Mouse (Mus musculus): ENCODE data around the gene Rora. TPM values are rescaled to one million over a fixed set of nuclear protein-coding genes. Genes with fewer than 3 reads are reported as not detected.
A peak's percentile ranks its signal among the peaks of the same experiment; 100 is the strongest.

Rora gene
- polyA plus RNA-seq, 2 experiments, result 4.5 to 10.1 TPM

- H3K4me1 ChIP-seq (ENCODE audit: control insufficient read depth, insufficient read depth, low read length), result no peaks in the 10 kb centered on the region
- no peak for TF ChIP-seq POLR2A (IDR thresholded peaks at IDR 0.05; ENCODE audit: borderline replicate concordance, extremely low read depth, insufficient read depth, insufficient read length)
- no peak overlapping the region for H3K4me3 ChIP-seq (replicated peaks; ENCODE audit: low read length)
- H3K9ac ChIP-seq (ENCODE audit: low read depth, low read length, severe bottlenecking), result no peak overlapping the region
- H3K4me2 ChIP-seq (replicated peaks; ENCODE audit: low read depth, low read length, severe bottlenecking), result no peak overlapping the region
- DNase-seq (ENCODE audit: low spot score) (no peak), ATAC-seq (ENCODE audit: low FRiP score, low read depth) (no peak)
- H3K27me3 ChIP-seq (ENCODE audit: control insufficient read depth, insufficient read depth, low read length), result no peaks in the 10 kb centered on the region
- H3K9me3 ChIP-seq (ENCODE audit: control insufficient read depth, low read length), result no peaks in the 10 kb centered on the region
- no peaks in the 10 kb centered on the region for H3K36me3 ChIP-seq (ENCODE audit: control insufficient read depth, insufficient read depth, low read length)
- H3K27ac ChIP-seq (replicated peaks; ENCODE audit: low read depth, low read length), result no peak overlapping the region
Observed at GRCm38 (mm10) chr9:68820478-68820877, 166.9 kb downstream of the Rora start.

GRCm38 (mm10) chr9:68821388-68821787 is 167.8 kb downstream of the Rora start:
- H3K4me1 ChIP-seq (ENCODE audit: control insufficient read depth, insufficient read depth, low read length), result no peaks in the 10 kb centered on the region
- no peak overlapping the region for H3K4me2 ChIP-seq (replicated peaks; ENCODE audit: low read depth, low read length, severe bottlenecking)
- no peaks in the 10 kb centered on the region for H3K27me3 ChIP-seq (ENCODE audit: control insufficient read depth, insufficient read depth, low read length)
- no peak for TF ChIP-seq POLR2A (IDR thresholded peaks at IDR 0.05; ENCODE audit: borderline replicate concordance, extremely low read depth, insufficient read depth, insufficient read length)
- H3K36me3 ChIP-seq (ENCODE audit: control insufficient read depth, insufficient read depth, low read length), result no peaks in the 10 kb centered on the region
- no peak overlapping the region for H3K9ac ChIP-seq (ENCODE audit: low read depth, low read length, severe bottlenecking)
- DNase-seq (ENCODE audit: low spot score), result no peak
- WGBS, result 42% methylated on average over 1 of the region's 1 CpGs
- H3K9me3 ChIP-seq (ENCODE audit: control insufficient read depth, low read length), result no peaks in the 10 kb centered on the region
- no peak overlapping the region for H3K4me3 ChIP-seq (replicated peaks; ENCODE audit: low read length)
- no peak for ATAC-seq (ENCODE audit: low FRiP score, low read depth)
- H3K27ac ChIP-seq (replicated peaks; ENCODE audit: low read depth, low read length), result no peak overlapping the region

- no peak overlapping the region for H3K9ac ChIP-seq (ENCODE audit: low read depth, low read length, severe bottlenecking)
- H3K27ac ChIP-seq (replicated peaks; ENCODE audit: low read depth, low read length), result no peak overlapping the region
- H3K4me1 ChIP-seq (ENCODE audit: control insufficient read depth, insufficient read depth, low read length), result peaks cover 5% of the 10 kb centered on the region; the same call in 1 of the 2 replicates
- ATAC-seq (ENCODE audit: low FRiP score, low read depth) (no peak), DNase-seq (ENCODE audit: low spot score) (no peak)
- WGBS, result 90% methylated on average over 5 of the region's 5 CpGs
- no peaks in the 10 kb centered on the region for H3K36me3 ChIP-seq (ENCODE audit: control insufficient read depth, insufficient read depth, low read length)
- no peak for TF ChIP-seq POLR2A (IDR thresholded peaks at IDR 0.05; ENCODE audit: borderline replicate concordance, extremely low read depth, insufficient read depth, insufficient read length)
- no peak overlapping the region for H3K4me3 ChIP-seq (replicated peaks; ENCODE audit: low read length)
- no peak overlapping the region for H3K4me2 ChIP-seq (replicated peaks; ENCODE audit: low read depth, low read length, severe bottlenecking)
- H3K27me3 ChIP-seq (ENCODE audit: control insufficient read depth, insufficient read depth, low read length), result no peaks in the 10 kb centered on the region
- H3K9me3 ChIP-seq (ENCODE audit: control insufficient read depth, low read length), result no peaks in the 10 kb centered on the region
Observed at GRCm38 (mm10) chr9:68823292-68823691, 169.7 kb downstream of the Rora start.

DNA sequence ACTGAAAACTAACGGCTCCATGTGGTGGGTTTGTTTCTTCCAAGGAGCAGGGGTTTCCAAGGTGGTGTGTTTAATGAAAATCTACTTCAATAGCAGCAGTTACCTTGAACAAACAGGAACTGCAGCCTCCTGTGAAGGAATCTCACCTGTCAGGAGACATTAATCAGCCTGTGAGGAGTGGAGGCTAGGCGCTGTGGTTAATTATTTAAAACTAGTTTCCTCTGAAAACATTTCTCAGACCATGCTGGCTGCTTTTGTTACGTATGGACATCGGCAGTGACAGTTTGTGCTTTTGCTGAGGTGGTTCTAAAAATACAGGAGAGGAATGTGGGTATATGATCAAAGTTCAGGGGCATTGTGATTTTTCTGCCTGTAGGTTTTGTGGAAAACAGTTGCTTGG is 171.5 kb downstream of the Rora start:
- no peak for TF ChIP-seq POLR2A (IDR thresholded peaks at IDR 0.05; ENCODE audit: borderline replicate concordance, extremely low read depth, insufficient read depth, insufficient read length)
- H3K27ac ChIP-seq (replicated peaks; ENCODE audit: low read depth, low read length), result no peak overlapping the region
- no peaks in the 10 kb centered on the region for H3K27me3 ChIP-seq (ENCODE audit: control insufficient read depth, insufficient read depth, low read length)
- peaks cover 5% of the 10 kb centered on the region; the same call in 1 of the 2 replicates for H3K4me1 ChIP-seq (ENCODE audit: control insufficient read depth, insufficient read depth, low read length)
- DNase-seq (ENCODE audit: low spot score) (no peak), ATAC-seq (ENCODE audit: low FRiP score, low read depth) (no peak)
- no peak overlapping the region for H3K4me3 ChIP-seq (replicated peaks; ENCODE audit: low read length)
- H3K36me3 ChIP-seq (ENCODE audit: control insufficient read depth, insufficient read depth, low read length), result no peaks in the 10 kb centered on the region
- H3K9me3 ChIP-seq (ENCODE audit: control insufficient read depth, low read length), result no peaks in the 10 kb centered on the region
- H3K9ac ChIP-seq (ENCODE audit: low read depth, low read length, severe bottlenecking), result no peak overlapping the region
- H3K4me2 ChIP-seq (replicated peaks; ENCODE audit: low read depth, low read length, severe bottlenecking), result no peak overlapping the region
- WGBS, result 49% methylated on average over 4 of the region's 4 CpGs

- Histone ChIP-seq H3K4me1 (ENCODE audit: control insufficient read depth, insufficient read depth, low read length) (peaks cover 5% of the 10 kb centered on the region; the same call in 1 of the 2 replicates), H3K27ac (replicated peaks; ENCODE audit: low read depth, low read length) (no peak overlapping the region), H3K36me3 (ENCODE audit: control insufficient read depth, insufficient read depth, low read length) (no peaks in the 10 kb centered on the region), H3K4me3 (replicated peaks; ENCODE audit: low read length) (no peak overlapping the region), H3K27me3 (ENCODE audit: control insufficient read depth, insufficient read depth, low read length) (no peaks in the 10 kb centered on the region), H3K9me3 (ENCODE audit: control insufficient read depth, low read length) (no peaks in the 10 kb centered on the region), H3K9ac (ENCODE audit: low read depth, low read length, severe bottlenecking) (no peak overlapping the region), H3K4me2 (replicated peaks; ENCODE audit: low read depth, low read length, severe bottlenecking) (no peak overlapping the region)
- 75% methylated on average over 3 of the region's 3 CpGs for WGBS
- no peak for TF ChIP-seq POLR2A (IDR thresholded peaks at IDR 0.05; ENCODE audit: borderline replicate concordance, extremely low read depth, insufficient read depth, insufficient read length)
- no peak for DNase-seq (ENCODE audit: low spot score)
- no peak for ATAC-seq (ENCODE audit: low FRiP score, low read depth)
Observed at GRCm38 (mm10) chr9:68825841-68826240, 172.3 kb downstream of the Rora start.

GRCm38 (mm10) chr9:68827441-68827840 is 173.9 kb downstream of the Rora start:
- H3K9ac ChIP-seq (ENCODE audit: low read depth, low read length, severe bottlenecking), result no peak overlapping the region
- H3K27ac ChIP-seq (replicated peaks; ENCODE audit: low read depth, low read length), result no peak overlapping the region
- ATAC-seq (ENCODE audit: low FRiP score, low read depth) (no peak), DNase-seq (ENCODE audit: low spot score) (peak; percentile 68)
- no peaks in the 10 kb centered on the region for H3K36me3 ChIP-seq (ENCODE audit: control insufficient read depth, insufficient read depth, low read length)
- peaks cover 5% of the 10 kb centered on the region; the same call in 1 of the 2 replicates for H3K4me1 ChIP-seq (ENCODE audit: control insufficient read depth, insufficient read depth, low read length)
- no peaks in the 10 kb centered on the region for H3K9me3 ChIP-seq (ENCODE audit: control insufficient read depth, low read length)
- H3K4me3 ChIP-seq (replicated peaks; ENCODE audit: low read length), result no peak overlapping the region
- no peak for TF ChIP-seq POLR2A (IDR thresholded peaks at IDR 0.05; ENCODE audit: borderline replicate concordance, extremely low read depth, insufficient read depth, insufficient read length)
- 58% methylated on average over 3 of the region's 3 CpGs for WGBS
- no peak overlapping the region for H3K4me2 ChIP-seq (replicated peaks; ENCODE audit: low read depth, low read length, severe bottlenecking)
- H3K27me3 ChIP-seq (ENCODE audit: control insufficient read depth, insufficient read depth, low read length), result no peaks in the 10 kb centered on the region
